In genomic region chr16:54983759-54984218, GRCm38 (mm10) we compare ENCODE assay signal across 8 mouse cellular contexts.
DNase-seq lines count a peak whose midpoint lies in the region; ATAC-seq lines count a peak whose summit lies in the region.

No protein-coding gene starts in this region.

- ATAC-seq in embryonic facial prominence, embryonic 13.5 days (ENCODE audit: insufficient number of reproducible peaks, insufficient read depth, low FRiP score, low TSS enrichment, low read depth), result no peak
- ATAC-seq in hematopoietic stem cell, adult 5-6 weeks (replicated peaks in 1 of 2; ENCODE audit: insufficient read depth in 1 of 2, low FRiP score in 2 of 2, low TSS enrichment in 1 of 2, low read depth in 1 of 2, poor library complexity in 2 of 2, severe bottlenecking in 2 of 2), result peak; percentile 80 to 88

- H3K27ac ChIP-seq in embryonic facial prominence, embryonic 13.5 days, result no peak overlapping the region

- peak overlapping the region; percentile 28; the same call in 1 of the 2 replicates for H3K4me3 ChIP-seq in embryonic facial prominence, embryonic 13.5 days

- 2% methylated on average over 9 of the region's 9 CpGs for WGBS in embryonic facial prominence, embryonic 13.5 days

- peak overlapping the region; percentile 52 for H3K4me2 ChIP-seq in embryonic facial prominence, embryonic 13.5 days

- 0 out of 2 replicates have a peak overlapping the region, but pooled peaks have one; percentile 21 for H3K9ac ChIP-seq in embryonic facial prominence, embryonic 13.5 days

- peaks cover 3% of the 10 kb centered on the region; the same call in 1 of the 2 replicates for H3K4me1 ChIP-seq in embryonic facial prominence, embryonic 13.5 days

- no peaks in the 10 kb centered on the region for H3K27me3 ChIP-seq in embryonic facial prominence, embryonic 13.5 days

- H3K9me3 ChIP-seq in embryonic facial prominence, embryonic 13.5 days, result no peaks in the 10 kb centered on the region

- DNase-seq in gastrocnemius, postnatal 10 days, result peak; percentile 60
- no peak for DNase-seq in gastrocnemius, adult 18-20 months (ENCODE audit: low spot score)
- DNase-seq in adrenal gland, postnatal 14 days, result peak; percentile 65
- peak; percentile 60 to 75 for DNase-seq in layer of hippocampus, postnatal 14 days (ENCODE audit: low spot score in 2 of 2)
- DNase-seq in lung, postnatal 36 days, result peak; percentile 22
- DNase-seq in right cerebral cortex, postnatal 14 days, result peak; percentile 72

- no peaks in the 10 kb centered on the region for H3K36me3 ChIP-seq in embryonic facial prominence, embryonic 13.5 days
